Mouse (Mus musculus) heart, embryonic 14.5 days (tissue): Measurements from ENCODE around the gene Midn. TPM values are rescaled to one million over a fixed set of nuclear protein-coding genes. Genes with fewer than 3 reads are reported as not detected.
A peak's percentile ranks its signal among the peaks of the same experiment; 100 is the strongest.

Experiments used
- ATAC-seq: fragments of 200-750 bp; cut with Nextera tagmentation; 2 replicates; pipeline ENCODE4 v1.8.0; 2017; ENCODE audit warnings: low read depth, moderate TSS enrichment; ENCODE audit not compliant: insufficient number of reproducible peaks, insufficient read depth, low FRiP score
- H3K27ac ChIP-seq, 2 experiments: fragments of 200-500 bp in 1 of 2; fragments of 300-500 bp in 1 of 2; sonication (generic) in 1 of 2; replicated peaks in 1 of 2; 2 replicates each; pipeline ENCODE4 v1.5.1; 2012 to 2014; ENCODE audit warnings: low read depth in 2 of 2, low read length in 2 of 2, control low read depth in 1 of 2, mild to moderate bottlenecking in 1 of 2, mixed read lengths in 1 of 2; ENCODE audit not compliant: control insufficient read depth in 1 of 2, insufficient read depth in 1 of 2
- H3K27me3 ChIP-seq: fragments of 300-500 bp; sonication (generic); 2 replicates; pipeline ENCODE4 v1.6.1; 2014; ENCODE audit warnings: mild to moderate bottlenecking, low read length, control low read depth; ENCODE audit not compliant: control insufficient read depth, insufficient read depth
- H3K36me3 ChIP-seq: fragments of 300-500 bp; sonication (generic); 2 replicates; pipeline ENCODE4 v1.6.1; 2014; ENCODE audit warnings: mild to moderate bottlenecking, control low read depth, low read length, mixed read lengths; ENCODE audit not compliant: control insufficient read depth, insufficient read depth
- H3K4me1 ChIP-seq, 2 experiments: fragments of 200-500 bp in 1 of 2; fragments of 300-500 bp in 1 of 2; sonication (generic) in 1 of 2; 2 replicates each; pipeline ENCODE4 v1.6.1; 2012 to 2014; ENCODE audit warnings: low read length in 2 of 2, control low read depth in 1 of 2, mixed read lengths in 1 of 2; ENCODE audit not compliant: control insufficient read depth in 2 of 2, insufficient read depth in 2 of 2
- H3K4me2 ChIP-seq: fragments of 300-500 bp; sonication (generic); 2 replicates; pipeline ENCODE4 v1.6.1; 2014; ENCODE audit warnings: mild to moderate bottlenecking, low read length
- H3K4me3 ChIP-seq, 2 experiments: fragments of 200-500 bp in 1 of 2; fragments of 300-500 bp in 1 of 2; sonication (generic) in 1 of 2; 2 replicates each; pipeline ENCODE4 v1.5.1; 2012 to 2014; ENCODE audit warnings: low read length in 2 of 2, mild to moderate bottlenecking in 2 of 2, control low read depth in 1 of 2, low read depth in 1 of 2, moderate library complexity in 1 of 2; ENCODE audit not compliant: control insufficient read depth in 1 of 2, insufficient read depth in 1 of 2
- H3K9ac ChIP-seq: fragments of 300-500 bp; sonication (generic); 2 replicates; pipeline ENCODE4 v1.6.1; 2014; ENCODE audit warnings: mild to moderate bottlenecking, low read length
- H3K9me3 ChIP-seq: fragments of 300-500 bp; sonication (generic); 2 replicates; pipeline ENCODE4 v1.6.1; 2016; ENCODE audit warnings: low read length, control low read depth; ENCODE audit not compliant: control insufficient read depth
- WGBS: fragments of 180-500 bp; shearing (Covaris S2); extraction: QIAGEN DNeasy Blood & Tissue Kit; methylation state at CpG from one replicate; pipeline ENCODE4 v1.1.7; 2014; 5-methylcytosine and 5-hydroxymethylcytosine counted together
- polyA plus RNA-seq: library from polyadenylated mRNA; unstranded; fragments of >200 nt; fragmentation: Nextera tagmentation; extraction: Ambion mirVana; gene quantifications from 2 replicates; pipeline ENCODE4 v1.2.1, GENCODE M21; 2014

The Midn gene
- polyA plus RNA-seq, 1 experiment from 2014 or later, result 25.8 TPM

DNA sequence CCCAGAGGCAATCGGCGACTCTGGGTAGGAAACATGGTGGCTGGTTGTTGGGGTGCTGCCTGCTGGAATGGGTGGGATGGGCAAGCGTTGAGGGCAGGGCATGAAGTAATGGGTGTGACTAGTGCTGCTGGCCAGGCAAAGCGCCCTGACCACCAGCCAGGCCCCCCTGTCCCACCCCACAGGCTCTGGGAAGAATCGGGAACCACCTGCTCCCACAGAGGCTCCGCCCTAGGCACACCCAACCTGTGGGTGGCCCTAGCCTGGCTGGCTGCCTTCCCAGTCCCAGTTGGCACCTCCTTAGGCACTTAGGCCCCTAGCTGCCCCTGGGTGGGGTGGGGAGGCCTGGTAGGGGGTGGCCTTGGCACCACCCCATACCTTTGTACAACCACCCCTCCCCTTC, 2.2 kb upstream of the Midn start:
- WGBS, result 75% methylated on average over 6 of the region's 6 CpGs
- Histone ChIP-seq H3K4me1 (peaks cover 19 to 43% of the 10 kb centered on the region in 2 experiments), H3K4me3 (no peak overlapping the region), H3K9ac (peak overlapping the region; percentile 99), H3K36me3 (peaks cover 51% of the 10 kb centered on the region), H3K27ac (peak overlapping the region in 1 of 2 experiments; percentile 99; a peak in 2 of 4 replicates), H3K9me3 (no peaks in the 10 kb centered on the region), H3K4me2 (peak overlapping the region; percentile 25), H3K27me3 (no peaks in the 10 kb centered on the region)
- ATAC-seq, result no peak

DNA sequence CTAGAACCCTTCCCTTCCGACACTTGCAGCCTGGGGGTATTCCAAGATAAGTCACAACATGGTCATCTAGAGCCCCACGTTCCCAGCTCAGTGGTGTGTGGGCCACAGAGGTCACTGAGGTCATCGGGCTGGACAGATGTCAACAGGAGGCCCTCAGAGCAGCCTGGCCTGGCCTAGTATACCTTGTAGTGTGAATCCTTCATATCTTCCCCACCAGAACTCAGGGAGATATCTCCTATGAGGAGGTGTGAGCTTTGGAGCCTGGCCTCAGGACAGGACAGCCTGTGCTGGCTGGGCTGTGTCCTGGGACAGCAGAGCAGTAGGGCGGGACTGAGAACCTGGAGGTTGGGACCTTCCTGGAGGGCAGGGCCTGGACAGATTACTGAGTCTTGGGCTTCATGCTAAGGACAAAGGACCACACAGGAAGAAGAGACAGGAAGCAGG, 1.5 kb upstream of the Midn start:
- Histone ChIP-seq H3K9ac (peak overlapping the region; percentile 99), H3K36me3 (peaks cover 58% of the 10 kb centered on the region), H3K9me3 (no peaks in the 10 kb centered on the region), H3K27ac (peak overlapping the region; percentile 99), H3K4me2 (peak overlapping the region; percentile 77; the same call in 1 of the 2 replicates), H3K4me3 (no peak overlapping the region), H3K27me3 (no peaks in the 10 kb centered on the region), H3K4me1 (peaks cover 19 to 43% of the 10 kb centered on the region in 2 experiments)
- WGBS, result 51% methylated on average over 4 of the region's 4 CpGs
- no peak for ATAC-seq

DNA sequence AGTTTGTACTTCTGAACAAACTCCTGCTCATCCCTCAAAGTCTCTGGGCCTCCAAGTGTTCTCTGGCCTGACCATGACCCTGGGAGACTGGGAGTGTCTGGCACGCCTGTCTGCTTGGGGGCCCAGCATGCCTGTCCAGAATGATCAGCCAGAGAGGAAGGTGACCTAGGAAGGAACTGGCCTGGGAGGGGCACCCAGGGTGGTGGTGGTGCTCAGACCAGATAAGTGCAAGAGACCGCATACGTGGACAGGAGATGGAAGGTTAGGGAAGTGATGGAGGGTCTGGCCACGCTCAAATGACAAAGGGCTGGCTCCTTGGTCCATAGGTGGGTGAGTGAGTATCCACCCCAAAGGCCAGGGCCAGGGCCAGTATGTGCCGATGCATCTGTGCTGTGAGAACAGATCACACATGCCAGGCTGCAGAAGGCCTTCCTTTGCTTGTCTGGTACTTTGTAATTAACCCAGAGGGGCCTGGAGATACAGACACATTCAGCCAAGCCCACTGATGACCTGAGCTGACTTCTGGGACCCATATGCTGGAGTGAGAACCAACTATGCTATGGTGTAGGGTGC, 840 bp upstream of the Midn start:
- no peak for ATAC-seq
- peaks cover 21 to 48% of the 10 kb centered on the region in 2 experiments for H3K4me1 ChIP-seq
- peak overlapping the region; percentile 99 for H3K9ac ChIP-seq
- H3K9me3 ChIP-seq, result no peaks in the 10 kb centered on the region
- H3K27ac ChIP-seq, result peak overlapping the region; percentile 99
- no peaks in the 10 kb centered on the region for H3K27me3 ChIP-seq
- peak overlapping the region; percentile 77 for H3K4me2 ChIP-seq
- 35% methylated on average over 5 of the region's 5 CpGs for WGBS
- H3K36me3 ChIP-seq, result peaks cover 64% of the 10 kb centered on the region
- peak overlapping the region; percentile 83 to 85; a peak in 2 of 4 replicates for H3K4me3 ChIP-seq

DNA sequence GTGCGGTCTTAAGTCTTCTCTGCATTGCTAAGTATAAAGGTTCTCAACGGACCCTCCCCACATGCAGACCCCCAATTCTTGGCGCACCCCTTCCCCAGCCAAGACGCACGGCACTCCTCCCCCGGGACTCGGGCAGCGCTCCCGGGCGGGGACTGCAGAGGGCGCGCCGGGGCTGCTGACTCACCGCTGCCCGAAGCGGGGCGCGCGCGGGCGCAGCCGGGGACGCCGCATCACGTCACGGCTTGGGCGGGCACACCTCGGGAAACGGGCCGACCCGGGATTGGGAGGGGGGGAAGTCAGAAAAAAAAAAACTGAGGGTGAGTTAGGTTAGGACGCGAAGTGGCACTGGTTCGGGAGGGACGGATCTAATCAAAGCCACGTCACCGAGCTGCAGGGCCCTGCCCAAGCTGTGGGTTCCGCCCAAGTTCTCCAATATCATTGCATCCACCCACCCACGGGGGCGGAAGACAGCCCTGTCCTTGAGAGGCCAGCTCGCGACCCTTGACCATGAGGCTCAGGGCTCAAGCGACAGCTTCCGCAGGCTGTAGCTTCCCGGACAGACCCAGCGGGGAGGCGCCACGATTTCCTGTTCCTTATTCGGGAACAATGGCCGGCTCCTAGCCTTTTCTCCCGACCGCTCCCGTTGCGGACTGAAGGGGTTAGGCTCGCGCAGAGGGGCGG, 678 bp downstream of the Midn start:
- no peaks in the 10 kb centered on the region for H3K9me3 ChIP-seq
- H3K4me3 ChIP-seq, result peak overlapping the region; percentile 83 to 85
- no peaks in the 10 kb centered on the region for H3K27me3 ChIP-seq
- H3K27ac ChIP-seq, result peak overlapping the region; percentile 99
- H3K9ac ChIP-seq, result peak overlapping the region; percentile 99
- peaks cover 27 to 51% of the 10 kb centered on the region in 2 experiments for H3K4me1 ChIP-seq
- H3K36me3 ChIP-seq, result peaks cover 71% of the 10 kb centered on the region
- H3K4me2 ChIP-seq, result peak overlapping the region; percentile 77
- under 1% methylated on average over 57 of the region's 57 CpGs for WGBS
- peak; percentile 54 for ATAC-seq

DNA sequence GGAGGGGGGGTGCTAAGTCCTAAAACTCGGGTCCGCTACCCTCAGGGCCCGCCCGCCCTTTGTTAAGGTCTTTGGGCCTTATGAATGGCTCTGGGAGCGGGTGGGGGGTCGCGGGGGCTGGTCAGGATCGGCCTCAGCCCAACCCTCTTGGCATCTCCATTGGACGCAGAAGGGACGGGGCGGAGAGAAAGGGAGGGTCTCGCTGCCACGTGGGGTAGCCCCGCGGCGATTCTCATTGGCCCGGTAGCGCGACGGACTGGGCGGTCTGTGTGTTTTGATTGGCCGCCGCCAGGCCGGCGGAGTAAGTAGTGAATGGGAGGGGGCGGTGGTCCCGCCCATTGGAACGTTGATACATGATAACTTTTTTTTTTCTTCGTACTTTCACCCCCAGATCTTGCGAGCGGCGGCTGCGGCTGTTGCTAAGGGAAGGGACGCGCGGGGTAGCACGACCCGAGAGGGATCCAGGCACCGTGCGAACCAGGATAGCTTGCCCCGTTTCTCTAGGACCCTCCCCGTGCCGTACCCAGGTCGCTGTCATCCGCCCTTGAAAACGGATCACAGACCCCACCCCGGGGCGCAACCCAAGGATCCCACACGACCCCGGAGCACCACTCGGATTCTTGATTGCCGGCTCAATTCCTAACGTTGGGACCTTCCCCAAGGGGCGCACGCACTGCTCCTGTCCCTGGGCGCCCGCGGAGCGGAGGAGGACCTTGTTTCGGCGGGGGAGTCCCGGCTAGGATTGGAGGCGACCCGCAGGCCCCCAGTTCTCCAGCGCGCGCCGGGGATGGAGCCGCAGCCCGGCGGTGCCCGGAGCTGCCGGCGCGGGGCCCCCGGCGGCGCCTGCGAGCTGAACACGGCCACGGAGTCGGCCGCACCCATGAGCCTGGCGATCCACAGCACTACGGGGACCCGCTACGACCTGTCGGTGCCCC, 1.5 kb downstream of the Midn start:
- Histone ChIP-seq H3K9ac (peak overlapping the region; percentile 99), H3K27me3 (no peaks in the 10 kb centered on the region), H3K4me2 (peak overlapping the region; percentile 77), H3K9me3 (no peaks in the 10 kb centered on the region), H3K4me3 (peak overlapping the region; percentile 83 to 85), H3K4me1 (peaks cover 30 to 55% of the 10 kb centered on the region in 2 experiments), H3K36me3 (peaks cover 71% of the 10 kb centered on the region), H3K27ac (peak overlapping the region; percentile 99)
- peak; percentile 77 for ATAC-seq
- under 1% methylated on average over 77 of the region's 88 CpGs for WGBS

DNA sequence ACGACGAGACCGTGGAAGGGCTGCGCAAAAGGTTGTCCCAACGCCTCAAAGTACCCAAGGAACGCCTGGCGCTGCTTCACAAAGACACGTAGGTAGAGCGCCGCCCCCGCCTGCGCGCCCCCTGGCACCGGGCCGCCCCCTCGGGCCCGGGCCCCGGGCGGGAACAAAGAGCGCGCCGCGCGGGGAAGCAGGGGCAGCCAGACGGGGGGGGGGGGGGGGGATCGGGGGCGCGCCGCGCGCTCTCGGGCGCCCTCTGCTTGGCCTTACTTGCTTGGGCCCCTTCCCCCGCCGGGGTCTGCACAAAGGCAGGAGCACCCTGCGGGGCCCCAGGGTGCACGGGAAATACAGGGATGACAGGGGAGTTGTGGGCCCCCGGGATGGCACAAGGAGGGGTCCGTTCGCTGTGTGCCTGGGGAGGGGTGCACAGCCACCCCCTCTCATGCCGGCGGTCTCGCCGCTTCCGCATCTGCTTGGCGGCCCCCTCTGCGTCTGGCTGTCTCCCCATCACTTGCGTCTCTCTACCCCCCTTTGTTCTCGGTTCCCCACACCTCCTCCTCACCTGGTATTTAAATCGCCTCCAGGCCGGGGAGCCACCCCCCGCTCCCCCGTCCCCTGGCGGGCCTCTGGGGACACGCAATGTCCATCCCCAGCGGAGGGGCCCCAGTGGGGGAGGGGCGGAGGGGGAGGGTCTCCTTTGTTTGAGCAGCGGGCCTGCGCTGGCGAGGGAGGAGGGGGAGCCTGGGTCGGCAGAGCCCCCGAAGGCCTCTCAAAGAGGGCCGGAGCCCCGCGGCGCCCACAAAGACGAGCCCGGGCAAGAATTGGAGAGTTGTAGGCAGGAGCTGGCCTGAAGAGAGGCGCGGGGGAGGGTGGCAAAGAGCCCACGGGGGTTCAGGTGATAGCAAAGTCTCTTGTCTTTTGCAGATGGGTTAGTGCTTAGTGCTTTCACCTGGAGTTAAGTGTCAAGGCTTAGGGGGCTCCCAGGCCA, 2.4 kb downstream of the Midn start:
- peaks cover 30 to 56% of the 10 kb centered on the region in 2 experiments for H3K4me1 ChIP-seq
- under 1% methylated on average over 42 of the region's 71 CpGs for WGBS
- H3K9me3 ChIP-seq, result no peaks in the 10 kb centered on the region
- peak overlapping the region; percentile 98 to 99 for H3K27ac ChIP-seq
- H3K9ac ChIP-seq, result peak overlapping the region; percentile 99
- peak overlapping the region; percentile 77 for H3K4me2 ChIP-seq
- peaks cover 71% of the 10 kb centered on the region for H3K36me3 ChIP-seq
- H3K27me3 ChIP-seq, result no peaks in the 10 kb centered on the region
- H3K4me3 ChIP-seq, result peak overlapping the region; percentile 74 to 85
- no peak for ATAC-seq
